Mouse (Mus musculus): ENCODE data around the gene Akr7a5. TPM values are rescaled to one million over a fixed set of nuclear protein-coding genes. Genes with fewer than 3 reads are reported as not detected.

Gene Akr7a5
- total RNA-seq, 1 experiment from 2014 or later = 7.1 TPM

GRCm38 (mm10) chr4:139341556-139342233 is 31.2 kb downstream of the Akr7a5 start:
- no peak for ATAC-seq (ENCODE audit: extremely low read depth, insufficient number of reproducible peaks, low FRiP score, poor library complexity, severe bottlenecking)

GRCm38 (mm10) chr4:139343718-139344117 is 33.2 kb downstream of the Akr7a5 start:
- no peak for ATAC-seq (ENCODE audit: extremely low read depth, insufficient number of reproducible peaks, low FRiP score, poor library complexity, severe bottlenecking)

- no peak for ATAC-seq (ENCODE audit: extremely low read depth, insufficient number of reproducible peaks, low FRiP score, poor library complexity, severe bottlenecking)
Measured at GRCm38 (mm10) chr4:139345416-139346019, 35.0 kb downstream of the Akr7a5 start.

GRCm38 (mm10) chr4:139351931-139352711 is 41.6 kb downstream of the Akr7a5 start, which contains the start of the genes Mrto4, Emc1 and Ubr4:
Gene Mrto4, minus strand, starts transcription at chr4:139352576.
Gene Emc1, plus strand, starts transcription at chr4:139352587.
Gene Ubr4, plus strand, starts transcription at chr4:139352609.
- peak; percentile 83 for ATAC-seq (ENCODE audit: extremely low read depth, insufficient number of reproducible peaks, low FRiP score, poor library complexity, severe bottlenecking)

GRCm38 (mm10) chr4:139352832-139353231 is 42.3 kb downstream of the Akr7a5 start:
- no peak for ATAC-seq (ENCODE audit: extremely low read depth, insufficient number of reproducible peaks, low FRiP score, poor library complexity, severe bottlenecking)

GRCm38 (mm10) chr4:139357211-139357610 is 46.7 kb downstream of the Akr7a5 start:
- ATAC-seq (ENCODE audit: extremely low read depth, insufficient number of reproducible peaks, low FRiP score, poor library complexity, severe bottlenecking) = no peak

- ATAC-seq (ENCODE audit: extremely low read depth, insufficient number of reproducible peaks, low FRiP score, poor library complexity, severe bottlenecking) = no peak
Measured at GRCm38 (mm10) chr4:139360761-139361548, 50.4 kb downstream of the Akr7a5 start.

GRCm38 (mm10) chr4:139367336-139367735 is 56.8 kb downstream of the Akr7a5 start:
- no peak for ATAC-seq (ENCODE audit: extremely low read depth, insufficient number of reproducible peaks, low FRiP score, poor library complexity, severe bottlenecking)

Other genes with a start within 250 kb of the Akr7a5 start
- not detected in 2 replicates for gene Htr6, start 235.2 kb upstream of the Akr7a5 start, total RNA-seq (2017)
- gene Nbl1, start 217.8 kb upstream of the Akr7a5 start, total RNA-seq (2017) = not detected in 2 replicates
- gene Minos1, start 179.6 kb upstream of the Akr7a5 start, total RNA-seq (2017) = 66.9 and 68.0 TPM in 2 replicates
- 169 and 180 TPM in 2 replicates for gene Capzb, start 117.8 kb upstream of the Akr7a5 start, total RNA-seq (2017)
- 13.1 and 16.8 TPM in 2 replicates for gene Pqlc2, start within 50 bp of the Akr7a5 start, total RNA-seq (2017)
- gene Mrto4, start 41.8 kb downstream of the Akr7a5 start, total RNA-seq (2017) = 23.4 and 25.8 TPM in 2 replicates
- gene Emc1, start 41.8 kb downstream of the Akr7a5 start, total RNA-seq (2017) = 21.0 and 34.7 TPM in 2 replicates
- gene Ubr4, start 41.9 kb downstream of the Akr7a5 start, total RNA-seq (2017) = 114 and 118 TPM in 2 replicates
- gene Iffo2, start 219.8 kb downstream of the Akr7a5 start, total RNA-seq (2017) = 3.6 and 3.7 TPM in 2 replicates